Mouse (Mus musculus): ENCODE results near the gene Dnajc28.
A peak's percentile ranks its signal among the peaks of the same experiment; 100 is the strongest.
"Not testable (repeated sequence)": the region's sequence is repeated elsewhere in the genome, so short reads cannot be mapped to it uniquely, and the experiment has no call there.

The Dnajc28 gene

DNA sequence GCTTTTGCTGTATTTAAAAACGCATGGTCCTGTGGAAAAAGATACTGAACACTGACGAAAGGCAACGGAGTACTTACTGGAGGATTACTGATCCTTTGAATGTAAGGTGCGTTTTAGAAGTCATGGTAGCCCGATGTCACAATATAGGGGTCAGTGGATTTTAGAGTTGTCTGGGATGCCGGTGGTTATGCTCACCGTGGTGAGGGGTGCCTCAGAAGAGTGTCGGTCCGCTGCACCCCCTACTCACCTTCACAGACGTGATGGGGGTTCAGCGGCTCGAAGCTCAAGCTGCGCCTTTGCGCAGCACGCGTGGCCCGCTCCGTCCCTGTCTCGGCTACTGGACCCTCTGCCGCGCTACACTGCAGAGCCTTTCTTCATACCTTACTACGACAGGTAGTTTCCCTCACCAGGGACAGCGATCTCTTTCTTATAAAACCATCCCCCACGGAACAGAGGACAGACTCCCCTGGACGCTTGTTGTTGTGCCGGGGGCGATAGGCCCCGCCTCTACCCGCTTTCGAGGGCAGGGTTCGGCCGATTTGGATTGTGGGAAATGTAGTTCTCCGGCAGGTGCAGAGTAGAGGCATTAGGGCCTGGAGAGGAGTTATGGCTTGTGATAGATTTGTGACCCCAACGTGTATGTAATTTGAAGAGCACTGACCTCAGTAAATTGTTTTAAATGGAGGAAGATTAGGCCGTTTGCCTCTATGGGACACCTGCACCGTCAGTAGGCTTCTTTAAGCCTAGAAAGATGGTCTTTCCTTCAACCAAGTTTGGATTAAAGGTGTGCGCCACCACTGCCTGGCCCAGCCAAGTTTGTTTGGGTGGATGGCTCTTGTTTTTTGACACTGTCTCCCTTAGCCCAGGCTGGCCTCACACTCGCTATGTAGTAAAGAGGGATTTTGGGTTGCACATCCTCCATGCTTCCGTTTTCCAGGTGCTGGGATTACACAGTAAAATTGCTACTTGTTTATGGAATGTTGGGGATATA is at the start of gene Dnajc28:
Gene Dnajc28 (minus strand): TSS at position 516 of the 991 bp plus-strand sequence.
- peak; percentile 81 to 86 for DNase-seq

DNA sequence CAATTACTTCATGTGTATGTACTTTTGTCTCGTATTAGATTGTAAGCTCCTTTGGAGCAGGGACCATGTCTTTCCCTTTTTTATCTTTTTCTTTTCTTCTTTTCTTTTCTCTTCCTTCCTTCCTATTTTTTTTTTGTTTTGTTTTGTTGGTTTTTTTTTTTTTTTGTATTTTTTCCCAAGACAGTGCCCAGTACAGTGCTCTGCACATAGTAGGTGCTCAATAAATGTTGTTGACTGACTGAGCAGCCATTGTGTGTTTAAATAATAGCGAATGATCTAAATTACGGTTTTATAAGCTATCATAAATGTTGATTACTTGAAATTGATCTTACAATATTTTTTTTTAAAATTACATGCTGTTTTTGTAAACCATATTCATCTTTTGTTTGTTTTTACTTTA is 45.0 kb upstream of the Dnajc28 start:
- DNase-seq: no peak

DNA sequence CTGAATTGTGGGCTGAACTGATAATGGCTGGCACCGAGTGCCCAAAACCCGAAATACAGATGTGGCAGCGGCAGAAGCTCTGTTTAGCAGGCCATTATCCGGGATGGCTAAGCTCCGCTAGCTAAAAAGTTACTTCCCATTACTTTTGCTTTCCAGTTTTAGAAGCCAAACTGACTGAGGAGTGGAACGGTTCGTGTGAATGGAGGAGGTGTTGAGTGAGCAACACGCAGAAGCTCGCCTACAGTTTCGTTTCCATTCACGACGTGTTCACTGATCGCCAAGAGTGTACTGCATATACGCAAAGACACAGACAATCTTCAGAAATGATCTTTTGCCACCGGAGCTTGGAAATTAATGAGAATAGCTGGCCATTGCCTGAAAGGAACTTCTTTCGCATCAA is 43.5 kb upstream of the Dnajc28 start:
- no peak for DNase-seq

DNA sequence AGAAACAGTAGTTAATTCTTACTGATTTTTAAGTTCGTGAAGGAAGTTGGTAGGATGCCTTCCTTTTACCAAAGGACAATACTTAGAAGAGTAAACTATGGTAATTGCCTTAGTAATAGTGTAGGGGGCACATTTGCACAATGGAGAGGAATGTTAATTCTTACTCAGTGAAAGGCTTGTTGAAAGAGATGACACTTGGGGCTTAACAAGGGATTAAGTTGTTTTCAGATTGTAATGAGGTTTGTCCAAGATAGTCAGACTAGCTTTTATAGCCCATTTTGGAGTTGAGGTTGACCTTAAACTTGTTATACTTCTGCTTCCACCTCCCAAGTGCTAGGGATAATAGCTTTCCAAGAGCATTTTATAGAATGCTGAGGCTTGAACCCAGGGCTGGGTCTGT is 42.6 kb upstream of the Dnajc28 start:
- no peak for DNase-seq

DNA sequence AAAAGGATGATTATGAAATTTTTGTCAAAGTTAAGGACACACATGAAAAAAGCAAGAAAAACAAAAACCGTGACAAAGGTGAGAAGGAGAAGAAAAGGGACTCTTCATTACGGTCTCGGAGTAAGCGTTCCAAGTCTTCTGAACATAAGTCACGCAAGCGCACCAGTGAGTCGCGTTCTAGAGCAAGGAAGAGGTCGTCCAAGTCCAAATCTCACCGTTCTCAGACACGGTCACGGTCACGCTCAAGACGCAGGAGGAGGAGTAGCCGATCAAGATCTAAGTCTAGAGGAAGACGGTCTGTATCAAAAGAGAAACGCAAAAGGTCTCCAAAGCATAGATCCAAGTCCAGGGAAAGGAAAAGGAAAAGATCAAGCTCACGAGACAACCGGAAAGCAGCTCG is 41.0 kb upstream of the Dnajc28 start:
- DNase-seq: no peak

DNA sequence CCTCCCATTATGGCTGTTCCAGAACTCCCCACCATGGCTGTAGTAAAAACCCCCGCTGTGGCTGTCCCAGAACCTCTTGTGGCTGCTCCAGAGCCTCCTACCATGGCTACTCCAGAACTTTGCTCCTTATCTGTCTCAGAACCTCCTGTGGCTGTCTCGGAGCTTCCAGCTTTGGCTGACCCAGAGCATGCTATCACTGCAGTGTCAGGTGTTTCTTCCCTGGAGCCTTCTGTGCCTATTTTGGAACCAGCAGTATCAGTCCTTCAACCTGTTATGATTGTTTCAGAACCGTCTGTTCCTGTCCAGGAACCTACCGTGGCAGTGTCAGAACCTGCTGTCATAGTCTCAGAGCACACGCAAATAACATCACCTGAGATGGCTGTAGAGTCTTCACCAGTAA is 39.6 kb upstream of the Dnajc28 start:
- no peak for DNase-seq

DNA sequence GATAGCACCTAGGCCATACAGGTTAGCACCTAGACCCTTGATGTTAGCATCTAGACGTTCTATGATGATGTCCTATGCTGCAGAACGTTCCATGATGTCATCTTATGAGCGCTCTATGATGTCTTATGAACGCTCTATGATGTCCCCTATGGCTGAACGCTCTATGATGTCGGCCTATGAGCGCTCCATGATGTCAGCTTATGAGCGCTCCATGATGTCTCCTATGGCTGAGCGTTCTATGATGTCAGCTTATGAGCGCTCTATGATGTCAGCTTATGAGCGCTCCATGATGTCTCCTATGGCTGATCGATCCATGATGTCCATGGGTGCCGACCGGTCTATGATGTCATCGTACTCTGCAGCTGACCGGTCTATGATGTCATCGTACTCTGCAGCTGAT is 38.5 kb upstream of the Dnajc28 start:
- no peak for DNase-seq

DNA sequence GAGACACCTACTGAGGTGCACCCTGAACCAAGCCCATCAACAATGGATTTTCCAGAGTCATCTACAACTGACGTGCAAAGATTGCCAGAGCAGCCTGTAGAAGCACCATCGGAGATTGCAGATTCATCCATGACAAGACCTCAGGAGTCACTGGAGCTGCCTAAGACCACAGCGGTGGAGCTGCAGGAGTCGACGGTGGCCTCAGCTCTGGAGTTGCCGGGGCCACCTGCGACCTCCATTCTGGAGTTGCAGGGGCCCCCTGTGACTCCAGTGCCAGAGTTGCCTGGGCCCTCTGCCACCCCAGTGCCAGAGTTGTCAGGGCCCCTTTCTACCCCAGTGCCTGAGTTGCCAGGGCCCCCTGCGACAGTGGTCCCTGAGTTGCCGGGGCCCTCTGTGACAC is 36.5 kb upstream of the Dnajc28 start:
- no peak for DNase-seq

DNA sequence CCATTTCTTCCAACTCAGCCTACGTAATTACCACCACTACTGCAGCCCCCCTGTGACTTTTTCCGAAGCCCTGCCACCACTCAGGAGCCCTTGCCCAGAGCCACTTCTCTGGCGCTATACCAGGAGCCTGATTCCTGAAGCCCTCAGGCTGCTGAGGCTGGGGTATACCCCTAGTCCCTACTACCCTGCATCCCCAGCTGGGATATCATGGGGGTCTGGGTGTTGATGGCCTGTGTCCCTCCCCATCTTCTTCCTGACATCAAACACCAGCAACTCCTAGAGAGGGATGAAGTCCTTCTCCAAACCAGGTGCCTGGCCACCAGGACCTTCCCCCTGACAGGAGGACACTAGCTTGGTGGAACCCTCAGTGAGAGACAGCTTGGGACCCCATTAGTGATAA is 33.4 kb upstream of the Dnajc28 start:
- no peak for DNase-seq

DNA sequence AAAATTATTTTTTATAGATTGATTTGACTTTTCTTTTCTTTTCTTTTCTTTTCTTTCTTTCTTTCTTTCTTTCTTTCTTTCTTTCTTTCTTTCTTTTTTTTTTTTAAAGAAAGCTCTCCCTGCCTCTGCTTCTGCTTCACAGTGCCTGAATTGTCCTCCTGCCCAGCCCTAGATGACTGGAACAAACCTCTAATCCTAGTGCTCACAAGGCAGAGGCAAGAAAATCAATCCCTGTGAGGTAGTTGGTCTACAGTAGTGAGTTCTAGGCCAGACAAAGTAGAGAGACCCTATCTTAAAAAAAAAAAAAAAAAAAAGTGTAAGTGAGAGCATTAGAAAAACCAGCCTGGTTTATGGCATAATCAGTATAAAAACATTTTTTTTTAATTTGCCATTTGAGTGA is 31.0 kb upstream of the Dnajc28 start:
- no peak for DNase-seq

DNA sequence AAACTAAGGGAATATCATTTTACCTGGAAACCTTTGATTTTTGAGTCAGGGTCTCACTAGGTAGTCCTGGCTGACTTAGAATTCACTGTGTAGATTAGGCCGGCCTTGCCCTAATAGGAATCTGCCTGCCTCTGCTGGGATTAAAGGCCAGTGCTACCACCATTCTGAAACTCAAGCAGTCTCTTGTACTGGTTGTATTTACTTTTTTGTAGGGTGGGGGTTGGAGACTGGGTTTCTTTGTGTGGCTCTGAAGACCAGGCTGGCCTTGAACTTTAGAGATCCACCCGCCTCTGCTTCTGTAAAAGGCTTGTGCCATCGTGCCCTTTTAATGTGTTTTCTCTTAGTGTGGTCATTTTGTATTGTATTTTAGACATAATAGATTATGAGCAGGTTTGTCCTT is 30.4 kb upstream of the Dnajc28 start:
- no peak for DNase-seq

DNA sequence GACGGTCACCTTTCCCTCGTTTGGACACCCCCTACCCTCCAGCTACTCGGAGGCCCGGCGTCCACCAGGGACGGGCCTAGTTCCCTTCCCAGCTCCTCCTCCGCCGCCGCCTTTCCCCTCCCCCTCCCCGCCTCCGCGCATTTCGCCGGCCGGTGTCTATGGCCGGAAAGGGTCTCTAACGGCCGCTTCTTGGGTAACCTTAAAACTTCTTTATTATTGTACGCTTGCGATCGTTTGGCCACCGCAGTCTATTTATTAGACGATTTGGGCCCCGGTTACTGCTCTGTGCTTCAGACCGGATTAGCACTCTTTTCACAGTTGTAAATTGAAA is 29.4 kb upstream of the Dnajc28 start:
- DNase-seq: peak; percentile 87 to 89

DNA sequence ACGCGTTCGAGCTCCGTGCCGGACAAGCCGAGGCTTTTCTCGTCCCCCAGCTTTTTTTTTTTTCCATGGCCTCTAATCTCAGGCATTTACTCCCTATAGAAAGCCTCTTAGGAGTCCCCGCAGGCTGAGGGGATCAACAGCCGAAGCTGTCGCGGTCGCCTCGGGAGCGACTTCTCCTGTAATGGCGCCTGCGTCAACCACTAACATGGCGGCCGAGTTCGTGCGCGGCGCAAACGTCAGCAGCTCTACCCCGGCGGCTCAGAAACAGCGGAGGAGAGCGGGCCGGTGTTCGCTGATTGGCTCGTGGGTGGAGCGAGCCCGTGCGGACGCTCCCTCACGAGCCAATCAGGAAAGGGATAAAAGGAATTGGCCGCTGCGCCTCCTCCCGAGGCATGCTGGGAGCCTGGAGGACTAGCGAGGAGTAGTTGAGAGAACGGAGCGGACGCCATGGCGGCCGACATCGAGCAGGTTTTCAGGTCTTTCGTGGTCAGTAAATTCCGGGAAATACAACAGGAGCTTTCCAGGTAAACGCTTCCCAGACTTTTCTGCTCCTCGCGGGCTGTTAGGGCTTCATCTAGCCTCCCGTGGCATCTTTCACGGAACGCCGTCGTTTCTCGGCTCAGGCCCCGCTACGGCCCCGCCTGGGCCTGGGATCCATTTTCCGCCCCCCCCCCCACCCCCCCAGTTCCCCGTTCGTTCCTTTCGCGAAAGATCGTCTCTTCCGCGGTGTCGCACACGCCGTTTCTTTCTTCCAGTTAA is 28.8 kb upstream of the Dnajc28 start, which contains the start of gene Son:
Gene Son (plus strand): TSS at position 46 of the 759 bp plus-strand sequence.
- peak; percentile 96 to 99 for DNase-seq

DNA sequence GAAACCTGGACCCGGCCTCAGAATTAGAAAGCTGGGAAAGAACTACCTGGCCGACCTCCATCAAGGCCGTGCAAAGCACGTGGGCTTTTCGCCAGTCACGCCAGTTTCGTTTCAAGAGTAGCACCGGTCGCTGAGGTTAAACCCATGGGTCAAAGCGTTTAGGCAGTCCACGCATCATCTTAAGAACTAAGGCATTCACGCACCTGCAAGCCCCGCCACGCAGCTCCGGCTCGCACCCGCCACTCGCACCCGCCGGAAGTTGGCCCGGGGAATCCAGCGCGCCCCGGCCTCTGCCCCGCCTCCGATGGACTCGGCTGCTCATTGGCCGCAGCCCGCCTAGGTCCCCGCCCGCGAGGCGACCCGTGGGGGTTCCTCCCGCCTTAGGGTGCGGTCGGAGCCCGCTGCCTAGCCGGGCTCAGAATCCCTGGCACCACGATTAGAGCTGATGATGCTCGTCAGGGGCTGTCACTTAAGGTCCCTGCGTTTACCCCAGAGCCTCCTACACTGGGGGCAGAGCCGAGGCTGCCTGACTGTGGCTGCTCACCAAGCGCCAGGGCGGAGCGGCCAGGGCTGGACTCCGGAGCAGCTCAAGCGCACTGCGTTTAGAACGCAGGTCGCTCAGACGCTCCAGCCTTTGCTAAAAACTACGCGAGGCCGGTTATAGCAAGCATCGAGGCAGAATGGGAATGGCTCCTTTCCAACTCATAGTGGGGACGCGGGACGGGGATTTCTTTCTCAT is 28.0 kb upstream of the Dnajc28 start, which contains the start of gene Gart:
Gene Gart (minus strand): TSS at position 272 of the 739 bp plus-strand sequence.
- DNase-seq: peak; percentile 95 to 97

DNA sequence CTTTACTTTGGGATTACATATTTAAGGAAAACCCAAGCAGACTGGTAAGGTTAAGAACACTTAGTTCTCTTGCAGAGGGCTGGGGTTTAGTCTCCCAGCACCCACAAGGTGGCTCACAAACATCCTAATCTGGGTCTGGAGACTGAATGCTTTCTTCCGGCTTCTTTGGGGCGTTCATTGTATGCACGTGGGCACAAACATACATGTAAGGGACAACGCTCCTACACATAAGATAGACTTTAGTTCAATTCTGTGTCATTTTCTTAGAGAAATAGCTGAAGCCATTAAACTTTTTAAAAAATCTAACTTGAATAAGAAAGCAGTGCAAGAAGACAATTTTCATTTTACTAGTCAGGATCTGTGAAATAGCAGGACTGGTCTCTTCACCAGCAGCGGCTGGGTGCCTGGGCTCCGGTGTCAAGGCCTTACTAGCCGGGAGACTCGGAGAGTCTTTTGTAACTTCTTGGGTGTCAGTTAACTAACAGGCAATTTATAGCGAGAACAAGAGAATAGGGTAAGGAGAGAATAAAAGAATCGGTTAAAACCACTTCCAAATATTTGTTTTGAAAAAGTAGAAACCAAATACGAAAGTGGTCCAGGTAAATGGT is 27.3 kb upstream of the Dnajc28 start:
- no peak for DNase-seq

DNA sequence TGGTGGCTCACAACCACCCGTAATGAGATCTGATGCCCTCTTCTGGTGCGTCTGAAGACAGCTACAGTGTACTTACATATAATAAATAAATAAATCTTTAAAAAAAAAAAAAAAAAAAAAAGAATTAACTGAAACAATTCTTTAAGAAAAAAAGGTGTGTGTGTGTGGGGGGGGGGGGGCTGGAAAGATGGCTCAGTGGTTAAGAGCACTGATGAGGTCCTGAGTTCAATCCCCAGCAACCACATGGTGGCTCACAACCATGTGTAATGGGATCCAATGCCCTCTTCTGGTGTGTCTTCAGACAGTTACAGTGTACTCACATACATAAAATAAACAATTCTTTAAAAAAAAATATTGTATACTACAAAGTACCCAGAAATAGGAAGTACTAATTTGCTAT is 26.6 kb upstream of the Dnajc28 start:
- not testable (repeated sequence) for DNase-seq

DNA sequence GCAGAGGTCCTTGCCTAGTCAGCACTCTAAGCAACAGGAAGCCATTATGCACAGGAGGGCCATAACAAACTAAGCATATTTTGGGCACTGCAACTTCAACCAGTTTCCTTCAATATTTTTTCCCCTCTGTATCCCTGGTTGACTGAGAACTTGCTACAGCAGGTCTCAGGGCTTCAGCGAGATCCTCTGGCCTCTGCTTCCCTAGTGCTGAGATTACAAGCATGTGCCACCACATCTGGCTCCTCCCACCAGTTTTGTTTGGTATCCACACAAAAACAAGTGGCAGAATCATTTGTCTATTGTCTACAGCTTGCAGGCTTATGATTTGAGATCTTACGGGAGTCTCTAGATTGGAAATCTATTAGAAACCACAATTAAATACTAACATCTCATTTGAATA is 26.1 kb upstream of the Dnajc28 start:
- DNase-seq: no peak

DNA sequence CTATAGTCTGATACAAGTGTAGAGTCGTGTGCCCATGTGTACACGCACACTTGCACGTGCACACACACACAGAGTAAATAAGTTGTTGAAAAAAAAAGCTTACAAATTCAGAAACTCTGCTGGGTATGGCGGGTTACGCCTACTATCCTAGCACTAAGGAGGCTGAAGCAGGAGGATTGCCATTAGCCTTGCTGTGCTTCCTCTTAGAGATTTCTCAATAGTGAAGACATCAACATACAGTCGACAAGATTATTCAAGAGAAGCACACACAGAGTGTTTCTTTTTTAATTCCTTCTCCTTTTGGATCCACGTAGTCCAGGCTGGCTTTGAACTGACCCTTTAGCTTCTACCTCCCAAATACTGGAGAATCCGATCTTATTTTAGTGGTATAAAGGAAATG is 21.3 kb upstream of the Dnajc28 start:
- no peak for DNase-seq

DNA sequence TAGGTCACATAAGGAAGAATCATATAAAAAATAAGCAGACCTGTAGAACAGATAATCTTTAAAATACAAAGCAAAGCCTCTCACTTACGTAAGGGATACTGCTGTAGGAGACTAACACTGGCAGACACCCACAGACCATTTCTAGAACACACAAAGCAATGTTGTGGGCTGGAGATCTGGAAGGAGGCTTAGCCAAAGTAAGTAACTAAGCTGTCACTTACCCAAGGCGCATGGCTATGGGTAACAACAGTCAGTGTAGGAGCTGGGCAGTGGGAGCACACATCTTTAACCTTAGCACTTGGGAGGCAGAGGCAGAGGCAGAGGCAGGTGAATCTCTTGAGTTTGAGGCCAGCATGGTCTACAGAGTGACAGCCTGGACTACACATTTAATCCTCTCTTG is 20.8 kb upstream of the Dnajc28 start:
- no peak for DNase-seq

DNA sequence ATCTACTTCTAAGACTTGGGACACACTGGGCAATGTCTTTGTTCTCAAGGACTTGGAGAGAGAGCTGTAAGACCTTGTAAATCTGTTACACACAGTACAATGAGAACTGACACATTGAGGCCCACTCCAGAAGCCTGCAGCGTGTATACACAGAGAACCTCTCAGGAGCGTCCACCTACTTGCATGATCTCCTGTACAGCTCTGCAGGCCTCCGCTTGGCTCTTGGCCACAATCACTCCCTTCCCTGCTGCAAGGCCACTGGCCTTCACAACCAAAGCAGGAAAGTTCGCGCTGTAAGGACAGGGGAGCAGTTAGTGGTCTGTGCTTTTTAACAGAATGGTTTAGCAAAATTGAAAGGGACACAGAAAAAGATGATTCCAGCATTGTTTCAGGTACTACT is 20.3 kb upstream of the Dnajc28 start:
- DNase-seq: no peak

DNA sequence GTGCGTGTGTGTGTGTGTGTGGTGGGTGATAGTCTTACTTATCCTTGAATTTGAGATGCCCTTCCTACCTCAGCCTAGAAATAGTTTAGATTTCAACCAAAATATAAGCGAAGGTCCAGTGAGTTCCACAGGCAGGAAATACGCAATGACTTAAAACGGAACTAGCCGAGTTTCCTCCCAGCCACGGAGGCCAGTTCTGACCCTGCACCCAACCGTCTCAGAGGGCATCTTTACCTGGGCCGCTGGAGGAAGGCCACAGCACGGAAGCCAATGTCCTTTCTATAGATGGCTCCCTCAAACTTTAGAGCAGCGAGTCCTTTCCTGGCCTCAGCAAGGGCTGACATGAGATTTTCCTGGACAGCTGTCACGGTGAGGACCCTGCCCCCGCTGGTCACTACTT is 14.8 kb upstream of the Dnajc28 start:
- no peak for DNase-seq

DNA sequence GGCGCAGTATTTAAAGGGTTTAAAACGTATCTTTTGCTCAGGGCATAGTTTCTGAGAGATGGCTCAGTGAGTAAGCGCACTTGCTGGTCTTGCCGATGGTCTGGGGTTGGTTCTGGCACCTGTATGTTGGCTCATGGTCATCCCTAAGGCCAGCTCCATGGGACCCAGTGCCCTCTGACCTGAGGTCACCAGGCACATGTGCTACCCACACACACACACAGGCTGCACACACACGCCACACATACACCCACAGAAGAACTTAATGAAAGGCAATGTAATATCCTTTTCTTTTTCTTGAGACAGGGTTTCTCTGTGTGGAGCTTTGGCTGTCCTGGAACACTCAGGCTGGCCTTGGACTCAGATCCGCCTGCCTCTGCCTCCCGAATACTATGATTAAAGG is 14.1 kb upstream of the Dnajc28 start:
- DNase-seq: no peak

DNA sequence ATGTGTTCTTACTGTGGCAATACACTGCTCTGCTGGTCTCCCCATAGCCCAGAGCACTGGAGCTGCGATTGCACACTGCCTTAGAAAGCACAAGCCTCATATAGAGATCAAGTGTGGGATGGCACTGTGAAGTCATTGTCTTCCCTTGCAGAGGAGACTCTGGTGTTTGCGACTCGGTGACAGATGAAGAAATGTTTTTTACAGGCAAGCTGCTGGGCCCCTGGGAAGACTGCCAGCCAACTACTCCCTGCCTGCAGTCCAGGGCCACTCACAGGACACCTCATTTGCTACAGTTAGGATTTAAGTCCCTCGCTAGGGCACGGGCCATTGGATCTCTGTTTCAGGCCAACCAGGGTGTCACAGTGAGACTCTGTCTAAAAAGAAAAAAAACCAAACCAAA is 13.6 kb upstream of the Dnajc28 start:
- DNase-seq: peak; percentile 31 to 82

Measured in lung, postnatal 4 days (tissue).